Mouse (Mus musculus): ENCODE results near the gene Dscam. TPM values are rescaled to one million over a fixed set of nuclear protein-coding genes. Genes with fewer than 3 reads are reported as not detected.

The Dscam gene
- polyA plus RNA-seq, 1 experiment from 2014 or later, result not detected

- H3K4me2 ChIP-seq (ENCODE audit: low read length), result no peak overlapping the region
- H3K27ac ChIP-seq (replicated peaks in 1 of 2; ENCODE audit: control insufficient read depth in 1 of 2, insufficient read depth in 1 of 2, low read depth in 2 of 2, low read length in 2 of 2), result no peak overlapping the region
- 60% methylated on average over 9 of the region's 9 CpGs for WGBS
- no peaks in the 10 kb centered on the region for H3K9me3 ChIP-seq (ENCODE audit: control insufficient read depth, low read length)
- no peak for ATAC-seq (ENCODE audit: insufficient number of reproducible peaks, insufficient read depth, low FRiP score, low read depth)
- no peak overlapping the region for H3K4me3 ChIP-seq (ENCODE audit: control insufficient read depth in 1 of 2, insufficient read depth in 1 of 2, low read depth in 1 of 2, low read length in 2 of 2)
- no peaks in the 10 kb centered on the region for H3K36me3 ChIP-seq (ENCODE audit: control insufficient read depth, insufficient read depth, low read length)
- H3K27me3 ChIP-seq (ENCODE audit: control insufficient read depth, insufficient read depth, low read length), result no peaks in the 10 kb centered on the region
- H3K9ac ChIP-seq (ENCODE audit: low read length), result no peak overlapping the region
- no peaks in the 10 kb centered on the region for H3K4me1 ChIP-seq (ENCODE audit: control insufficient read depth in 2 of 2, insufficient read depth in 2 of 2, low read length in 2 of 2)
Observed at GRCm38 (mm10) chr16:96843691-96844400, 326.7 kb downstream of the Dscam start.

GRCm38 (mm10) chr16:96842829-96843360 lies 327.7 kb downstream of the Dscam start:
- Histone ChIP-seq H3K36me3 (ENCODE audit: control insufficient read depth, insufficient read depth, low read length) (no peaks in the 10 kb centered on the region), H3K27me3 (ENCODE audit: control insufficient read depth, insufficient read depth, low read length) (no peaks in the 10 kb centered on the region), H3K4me2 (ENCODE audit: low read length) (no peak overlapping the region), H3K9me3 (ENCODE audit: control insufficient read depth, low read length) (no peaks in the 10 kb centered on the region), H3K9ac (ENCODE audit: low read length) (no peak overlapping the region), H3K4me3 (ENCODE audit: control insufficient read depth in 1 of 2, insufficient read depth in 1 of 2, low read depth in 1 of 2, low read length in 2 of 2) (no peak overlapping the region), H3K27ac (replicated peaks in 1 of 2; ENCODE audit: control insufficient read depth in 1 of 2, insufficient read depth in 1 of 2, low read depth in 2 of 2, low read length in 2 of 2) (no peak overlapping the region), H3K4me1 (ENCODE audit: control insufficient read depth in 2 of 2, insufficient read depth in 2 of 2, low read length in 2 of 2) (no peaks in the 10 kb centered on the region)
- WGBS, result 85% methylated on average over 3 of the region's 3 CpGs
- ATAC-seq (ENCODE audit: insufficient number of reproducible peaks, insufficient read depth, low FRiP score, low read depth), result no peak

- WGBS, result 20% methylated on average over 16 of the region's 16 CpGs
- no peak for ATAC-seq (ENCODE audit: insufficient number of reproducible peaks, insufficient read depth, low FRiP score, low read depth)
- no peaks in the 10 kb centered on the region for H3K9me3 ChIP-seq (ENCODE audit: control insufficient read depth, low read length)
- 0 out of 2 replicates have a peak, but pooled peaks cover 2% of the 10 kb centered on the region for H3K27me3 ChIP-seq (ENCODE audit: control insufficient read depth, insufficient read depth, low read length)
- no peak overlapping the region for H3K4me3 ChIP-seq (ENCODE audit: control insufficient read depth in 1 of 2, insufficient read depth in 1 of 2, low read depth in 1 of 2, low read length in 2 of 2)
- no peak overlapping the region for H3K4me2 ChIP-seq (ENCODE audit: low read length)
- no peaks in the 10 kb centered on the region for H3K36me3 ChIP-seq (ENCODE audit: control insufficient read depth, insufficient read depth, low read length)
- H3K27ac ChIP-seq (replicated peaks in 1 of 2; ENCODE audit: control insufficient read depth in 1 of 2, insufficient read depth in 1 of 2, low read depth in 2 of 2, low read length in 2 of 2), result no peak overlapping the region
- H3K9ac ChIP-seq (ENCODE audit: low read length), result no peak overlapping the region
- no peaks in the 10 kb centered on the region for H3K4me1 ChIP-seq (ENCODE audit: control insufficient read depth in 2 of 2, insufficient read depth in 2 of 2, low read length in 2 of 2)
Observed at GRCm38 (mm10) chr16:96819649-96820048, 350.9 kb downstream of the Dscam start.

GRCm38 (mm10) chr16:96806298-96806697 lies 364.3 kb downstream of the Dscam start:
- H3K27me3 ChIP-seq (ENCODE audit: control insufficient read depth, insufficient read depth, low read length), result no peaks in the 10 kb centered on the region
- no peak overlapping the region for H3K9ac ChIP-seq (ENCODE audit: low read length)
- 0 out of 2 replicates have a peak, but pooled peaks have one; percentile 26 for ATAC-seq (ENCODE audit: insufficient number of reproducible peaks, insufficient read depth, low FRiP score, low read depth)
- no peak overlapping the region for H3K4me2 ChIP-seq (ENCODE audit: low read length)
- peak overlapping the region in 1 of 2 experiments; percentile 6; a peak in 1 of 4 replicates for H3K27ac ChIP-seq (replicated peaks in 1 of 2; ENCODE audit: control insufficient read depth in 1 of 2, insufficient read depth in 1 of 2, low read depth in 2 of 2, low read length in 2 of 2)
- WGBS, result 75% methylated on average over 1 of the region's 1 CpGs
- no peaks in the 10 kb centered on the region for H3K36me3 ChIP-seq (ENCODE audit: control insufficient read depth, insufficient read depth, low read length)
- no peak overlapping the region for H3K4me3 ChIP-seq (ENCODE audit: control insufficient read depth in 1 of 2, insufficient read depth in 1 of 2, low read depth in 1 of 2, low read length in 2 of 2)
- peaks cover 4 to 13% of the 10 kb centered on the region in 2 experiments; a peak in 2 of 4 replicates for H3K4me1 ChIP-seq (ENCODE audit: control insufficient read depth in 2 of 2, insufficient read depth in 2 of 2, low read length in 2 of 2)
- H3K9me3 ChIP-seq (ENCODE audit: control insufficient read depth, low read length), result no peaks in the 10 kb centered on the region

GRCm38 (mm10) chr16:96802636-96803035 lies 367.9 kb downstream of the Dscam start:
- H3K27me3 ChIP-seq (ENCODE audit: control insufficient read depth, insufficient read depth, low read length), result no peaks in the 10 kb centered on the region
- no peak for ATAC-seq (ENCODE audit: insufficient number of reproducible peaks, insufficient read depth, low FRiP score, low read depth)
- no peak overlapping the region for H3K27ac ChIP-seq (replicated peaks in 1 of 2; ENCODE audit: control insufficient read depth in 1 of 2, insufficient read depth in 1 of 2, low read depth in 2 of 2, low read length in 2 of 2)
- no peak overlapping the region for H3K9ac ChIP-seq (ENCODE audit: low read length)
- H3K4me2 ChIP-seq (ENCODE audit: low read length), result no peak overlapping the region
- H3K9me3 ChIP-seq (ENCODE audit: control insufficient read depth, low read length), result no peaks in the 10 kb centered on the region
- WGBS, result 66% methylated on average over 2 of the region's 2 CpGs
- no peak overlapping the region for H3K4me3 ChIP-seq (ENCODE audit: control insufficient read depth in 1 of 2, insufficient read depth in 1 of 2, low read depth in 1 of 2, low read length in 2 of 2)
- H3K36me3 ChIP-seq (ENCODE audit: control insufficient read depth, insufficient read depth, low read length), result no peaks in the 10 kb centered on the region
- H3K4me1 ChIP-seq (ENCODE audit: control insufficient read depth in 2 of 2, insufficient read depth in 2 of 2, low read length in 2 of 2), result peaks cover 4 to 13% of the 10 kb centered on the region in 2 experiments; a peak in 2 of 4 replicates

- ATAC-seq (ENCODE audit: insufficient number of reproducible peaks, insufficient read depth, low FRiP score, low read depth), result no peak
- Histone ChIP-seq H3K9ac (ENCODE audit: low read length) (no peak overlapping the region), H3K9me3 (ENCODE audit: control insufficient read depth, low read length) (no peaks in the 10 kb centered on the region), H3K36me3 (ENCODE audit: control insufficient read depth, insufficient read depth, low read length) (no peaks in the 10 kb centered on the region), H3K4me2 (ENCODE audit: low read length) (no peak overlapping the region), H3K4me3 (ENCODE audit: control insufficient read depth in 1 of 2, insufficient read depth in 1 of 2, low read depth in 1 of 2, low read length in 2 of 2) (no peak overlapping the region), H3K27me3 (ENCODE audit: control insufficient read depth, insufficient read depth, low read length) (no peaks in the 10 kb centered on the region), H3K27ac (replicated peaks in 1 of 2; ENCODE audit: control insufficient read depth in 1 of 2, insufficient read depth in 1 of 2, low read depth in 2 of 2, low read length in 2 of 2) (no peak overlapping the region), H3K4me1 (ENCODE audit: control insufficient read depth in 2 of 2, insufficient read depth in 2 of 2, low read length in 2 of 2) (peaks cover 0 to 8% of the 10 kb centered on the region in 2 experiments; a peak in 1 of 4 replicates)
- WGBS, result 96% methylated on average over 1 of the region's 1 CpGs
Observed at GRCm38 (mm10) chr16:96801650-96802237, 368.8 kb downstream of the Dscam start.

GRCm38 (mm10) chr16:96795431-96795830 lies 375.1 kb downstream of the Dscam start:
- H3K36me3 ChIP-seq (ENCODE audit: control insufficient read depth, insufficient read depth, low read length), result no peaks in the 10 kb centered on the region
- no peak overlapping the region for H3K9ac ChIP-seq (ENCODE audit: low read length)
- H3K4me2 ChIP-seq (ENCODE audit: low read length), result no peak overlapping the region
- no peaks in the 10 kb centered on the region for H3K4me1 ChIP-seq (ENCODE audit: control insufficient read depth in 2 of 2, insufficient read depth in 2 of 2, low read length in 2 of 2)
- H3K9me3 ChIP-seq (ENCODE audit: control insufficient read depth, low read length), result no peaks in the 10 kb centered on the region
- H3K27ac ChIP-seq (replicated peaks in 1 of 2; ENCODE audit: control insufficient read depth in 1 of 2, insufficient read depth in 1 of 2, low read depth in 2 of 2, low read length in 2 of 2), result no peak overlapping the region
- WGBS, result 19% methylated on average over 2 of the region's 2 CpGs
- no peaks in the 10 kb centered on the region for H3K27me3 ChIP-seq (ENCODE audit: control insufficient read depth, insufficient read depth, low read length)
- H3K4me3 ChIP-seq (ENCODE audit: control insufficient read depth in 1 of 2, insufficient read depth in 1 of 2, low read depth in 1 of 2, low read length in 2 of 2), result no peak overlapping the region
- ATAC-seq (ENCODE audit: insufficient number of reproducible peaks, insufficient read depth, low FRiP score, low read depth), result no peak

Measured in heart, embryonic 14.5 days (tissue).